Mouse (Mus musculus) limb, embryonic 11.5 days (tissue): ENCODE data around the gene Hist1h2an. TPM values are rescaled to one million over a fixed set of nuclear protein-coding genes. Genes with fewer than 3 reads are reported as not detected.
A peak's percentile ranks its signal among the peaks of the same experiment; 100 is the strongest.
"Not testable (repeated sequence)": the region's sequence is repeated elsewhere in the genome, so short reads cannot be mapped to it uniquely, and the experiment has no call there.

ENCODE experiments used
- ATAC-seq: fragments of 200-750 bp; cut with Nextera tagmentation; 2 replicates; pipeline ENCODE4 v1.8.0; 2017; ENCODE audit warnings: low read depth; ENCODE audit not compliant: insufficient number of reproducible peaks, low FRiP score, low TSS enrichment
- DNase-seq: peaks from one replicate; pipeline ENCODE4 v3.0.0-alpha.2; 2015; ENCODE audit warnings: low spot score
- H3K27ac ChIP-seq: fragments of 300-500 bp; sonication (generic); replicated peaks from 2 replicates; pipeline ENCODE4 v1.5.1; 2014; ENCODE audit warnings: low read depth, mild to moderate bottlenecking, low read length
- H3K27me3 ChIP-seq: fragments of 300-500 bp; sonication (generic); 2 replicates; pipeline ENCODE4 v1.6.1; 2014; ENCODE audit warnings: mild to moderate bottlenecking, low read length, mixed read lengths; ENCODE audit not compliant: control insufficient read depth, insufficient read depth
- H3K36me3 ChIP-seq: fragments of 300-500 bp; sonication (generic); 2 replicates; pipeline ENCODE4 v1.6.1; 2014; ENCODE audit warnings: mild to moderate bottlenecking, low read length, moderate library complexity, mixed read lengths; ENCODE audit not compliant: control insufficient read depth, insufficient read depth
- H3K4me1 ChIP-seq: fragments of 300-500 bp; sonication (generic); 2 replicates; pipeline ENCODE4 v1.6.1; 2014; ENCODE audit warnings: low read length, mixed read lengths; ENCODE audit not compliant: control insufficient read depth, insufficient read depth
- H3K4me2 ChIP-seq: fragments of 300-500 bp; sonication (generic); 2 replicates; pipeline ENCODE4 v1.6.1; 2014; ENCODE audit warnings: low read depth, mild to moderate bottlenecking, moderate library complexity; ENCODE audit not compliant: severe bottlenecking
- H3K4me3 ChIP-seq: fragments of 300-500 bp; sonication (generic); 2 replicates; pipeline ENCODE4 v1.5.1; 2014; ENCODE audit warnings: low read depth, low read length
- H3K9ac ChIP-seq: fragments of 300-500 bp; sonication (generic); 2 replicates; pipeline ENCODE4 v1.6.1; 2014; ENCODE audit warnings: mild to moderate bottlenecking, low read length
- H3K9me3 ChIP-seq: fragments of 300-500 bp; sonication (generic); 2 replicates; pipeline ENCODE4 v1.6.1; 2016; ENCODE audit warnings: low read length; ENCODE audit not compliant: control insufficient read depth
- WGBS: fragments of 180-500 bp; shearing (Covaris S2); extraction: QIAGEN DNeasy Blood & Tissue Kit; methylation state at CpG from one replicate; pipeline ENCODE4 v1.1.7; 2014; 5-methylcytosine and 5-hydroxymethylcytosine counted together
- microRNA-seq: library from miRNA; unstranded; fragments of <30 nt; microRNA quantifications from one replicate; pipeline ENCODE4, GENCODE M21; 2016
- polyA plus RNA-seq: library from polyadenylated mRNA; unstranded; fragments of >200 nt; fragmentation: Nextera tagmentation; extraction: Ambion mirVana; gene quantifications from 2 replicates; pipeline ENCODE4 v1.2.1, GENCODE M21; 2014

Hist1h2an gene
- polyA plus RNA-seq, 1 experiment from 2014 or later, result 7.5 TPM

DNA sequence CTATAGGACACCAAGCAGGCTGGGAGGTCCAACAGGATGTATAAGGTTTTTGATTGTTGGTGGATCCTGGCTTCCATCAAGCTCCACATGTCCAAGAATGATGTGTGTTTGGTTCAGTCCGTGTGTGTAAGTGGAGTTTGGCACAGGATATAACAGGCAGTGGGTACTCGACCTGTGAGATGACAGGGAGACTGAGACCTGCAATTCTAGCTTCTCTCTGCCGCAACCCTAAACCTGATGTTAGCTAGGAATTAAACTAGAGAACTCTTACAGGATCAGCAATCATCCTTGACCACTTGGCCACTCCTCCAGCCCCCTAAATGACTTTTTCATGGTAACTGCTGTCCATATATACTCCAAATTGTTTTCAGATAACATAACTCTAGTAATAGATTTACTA, 34.7 kb downstream of the Hist1h2an start:
- Histone ChIP-seq H3K4me3 (no peak overlapping the region), H3K27me3 (no peaks in the 10 kb centered on the region), H3K9ac (no peak overlapping the region), H3K9me3 (no peaks in the 10 kb centered on the region), H3K4me2 (peak overlapping the region; percentile 55; the same call in 1 of the 2 replicates), H3K27ac (peak overlapping the region; percentile 92), H3K36me3 (no peaks in the 10 kb centered on the region), H3K4me1 (no peaks in the 10 kb centered on the region)
- WGBS, result 45% methylated on average over 3 of the region's 3 CpGs
- DNase-seq (peak; percentile 55), ATAC-seq (no peak)

DNA sequence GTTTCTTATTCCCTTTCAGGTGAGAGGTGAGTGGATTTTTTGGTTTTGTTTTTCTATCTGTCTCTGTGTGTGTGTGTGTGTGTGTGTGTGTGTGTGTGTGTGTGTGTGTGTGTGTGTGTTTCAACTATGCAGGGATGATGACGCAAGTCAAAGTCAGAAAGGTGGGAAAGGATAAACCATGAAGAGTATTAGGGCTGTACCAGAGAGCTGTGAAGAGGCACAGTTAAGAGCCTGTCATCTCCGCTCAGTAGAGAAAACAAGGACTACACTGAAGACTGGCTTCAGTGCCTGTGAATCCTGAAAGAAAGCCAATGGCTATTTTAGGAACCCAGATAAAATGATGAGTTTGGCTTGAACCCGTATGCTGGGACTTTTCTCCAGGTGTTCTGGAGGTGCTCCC, 35.2 kb downstream of the Hist1h2an start:
- 89% methylated on average over 3 of the region's 3 CpGs for WGBS
- Histone ChIP-seq H3K4me1 (no peaks in the 10 kb centered on the region), H3K4me2 (no peak overlapping the region)

GRCm38 (mm10) chr13:21751417-21751816, 35.6 kb downstream of the Hist1h2an start:
- Histone ChIP-seq H3K27me3 (no peaks in the 10 kb centered on the region), H3K4me1 (no peaks in the 10 kb centered on the region), H3K9me3 (no peaks in the 10 kb centered on the region), H3K4me3 (no peak overlapping the region), H3K36me3 (no peaks in the 10 kb centered on the region), H3K9ac (no peak overlapping the region), H3K4me2 (no peak overlapping the region), H3K27ac (peak overlapping the region; percentile 53)
- DNase-seq (no peak), ATAC-seq (no peak)

More for the DNA sequence above, 35.2 kb downstream of the Hist1h2an start:
- no peak for ATAC-seq
- Histone ChIP-seq H3K27me3 (no peaks in the 10 kb centered on the region), H3K4me3 (no peak overlapping the region), H3K9me3 (no peaks in the 10 kb centered on the region), H3K27ac (peak overlapping the region; percentile 92; the same call in 1 of the 2 replicates), H3K9ac (no peak overlapping the region), H3K36me3 (no peaks in the 10 kb centered on the region)
- peak; percentile 23 for DNase-seq

DNA sequence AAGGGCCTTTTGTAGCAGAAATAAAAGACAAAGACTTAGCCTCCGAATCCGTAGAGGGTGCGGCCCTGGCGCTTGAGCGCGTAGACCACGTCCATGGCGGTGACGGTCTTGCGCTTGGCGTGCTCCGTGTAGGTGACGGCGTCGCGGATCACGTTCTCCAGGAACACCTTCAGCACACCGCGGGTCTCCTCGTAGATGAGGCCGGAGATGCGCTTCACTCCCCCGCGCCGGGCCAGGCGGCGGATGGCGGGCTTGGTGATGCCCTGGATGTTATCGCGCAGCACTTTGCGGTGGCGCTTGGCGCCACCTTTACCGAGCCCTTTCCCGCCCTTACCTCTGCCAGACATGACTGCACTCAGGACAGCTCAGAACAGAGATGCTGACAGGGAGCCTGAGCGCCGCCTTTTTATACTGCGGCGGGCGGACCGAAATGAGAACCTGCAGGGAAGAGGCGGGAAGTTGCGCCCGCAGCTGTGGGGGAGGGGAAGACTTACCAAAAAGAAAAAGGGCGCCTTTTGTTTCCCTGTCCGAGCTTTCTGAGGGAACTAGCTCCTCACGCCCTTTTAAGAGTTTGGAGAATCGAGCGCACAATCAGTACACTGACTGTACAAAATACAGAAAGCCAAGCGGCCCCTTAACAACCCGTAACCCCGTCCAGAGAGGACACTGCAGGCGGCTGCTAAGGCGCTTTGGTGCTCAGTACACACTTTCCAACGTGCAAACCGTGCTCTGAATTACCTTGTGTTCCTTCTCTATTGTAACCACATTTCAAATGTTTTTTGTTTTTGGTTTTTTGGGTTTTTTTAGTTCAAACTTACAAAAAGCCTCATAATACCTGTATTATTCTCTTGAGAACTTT, 36.6 kb downstream of the Hist1h2an start, which contains the start of gene Hist1h4k:
Gene Hist1h4k (minus strand): TSS at position 347 of the 859 bp plus-strand sequence.
- not testable (repeated sequence) for H3K27me3 ChIP-seq, H3K4me1 ChIP-seq, H3K9me3 ChIP-seq, H3K36me3 ChIP-seq
- Histone ChIP-seq H3K27ac (peak within 1 kb of the TSS; percentile 98), H3K4me3 (peak within 1 kb of the TSS; percentile 56), H3K4me2 (peak within 1 kb of the TSS; percentile 83), H3K9ac (peak within 1 kb of the TSS; percentile 76)
- DNase-seq (peak; percentile 99), ATAC-seq (peak; percentile 88)
- under 1% methylated on average over 41 of the region's 56 CpGs for WGBS

GRCm38 (mm10) chr13:21749387-21750158, 37.4 kb downstream of the Hist1h2an start:
- Histone ChIP-seq H3K4me1 (no peaks in the 10 kb centered on the region), H3K4me3 (peak overlapping the region; percentile 56), H3K9ac (peak overlapping the region; percentile 76), H3K27me3 (no peaks in the 10 kb centered on the region), H3K4me2 (peak overlapping the region; percentile 83), H3K36me3 (no peaks in the 10 kb centered on the region), H3K9me3 (no peaks in the 10 kb centered on the region), H3K27ac (peak overlapping the region; percentile 98)
- DNase-seq, result peak; percentile 67
- no peak for ATAC-seq
- 5% methylated on average over 5 of the region's 5 CpGs for WGBS

GRCm38 (mm10) chr13:21745006-21745405, 42.0 kb downstream of the Hist1h2an start:
- Histone ChIP-seq H3K4me1 (no peaks in the 10 kb centered on the region), H3K9me3 (no peaks in the 10 kb centered on the region), H3K4me3 (no peak overlapping the region), H3K9ac (no peak overlapping the region), H3K27me3 (no peaks in the 10 kb centered on the region), H3K4me2 (no peak overlapping the region), H3K27ac (no peak overlapping the region), H3K36me3 (no peaks in the 10 kb centered on the region)
- WGBS, result 87% methylated on average over 1 of the region's 1 CpGs
- DNase-seq (no peak), ATAC-seq (no peak)

Small RNA genes within 50 kb of the gene (microRNA-seq; reads per million reads assigned to microRNA genes)
- gene Gm19658 (not detected), gene Gm44346 (not detected), gene Gm44454 (not detected), gene Gm44466 (not detected)

Other genes with a start within 250 kb of the Hist1h2an start
- 0.09 and 0.21 TPM in 2 replicates for gene Olfr1366, start 244.4 kb downstream of the Hist1h2an start, polyA plus RNA-seq
- gene Olfr1535, start 227.3 kb downstream of the Hist1h2an start, polyA plus RNA-seq, result 0.05 TPM in 1 of 2 replicates, not detected in the other
- not detected in 2 replicates for gene Olfr1364, start 205.5 kb downstream of the Hist1h2an start, polyA plus RNA-seq
- gene Olfr1362, start 173.2 kb downstream of the Hist1h2an start, polyA plus RNA-seq, result not detected in 2 replicates
- not detected in 2 replicates for gene Olfr11, start 144.7 kb downstream of the Hist1h2an start, polyA plus RNA-seq
- gene Olfr1361, start 123.8 kb downstream of the Hist1h2an start, polyA plus RNA-seq, result not detected in 2 replicates
- not detected in 2 replicates for gene Olfr1360, start 109.8 kb downstream of the Hist1h2an start, polyA plus RNA-seq
- gene Olfr1359, start 89.1 kb downstream of the Hist1h2an start, polyA plus RNA-seq, result not detected in 2 replicates
- 2.2 and 2.9 TPM in 2 replicates for gene Hist1h2bl, start 71.1 kb downstream of the Hist1h2an start, polyA plus RNA-seq
- gene Hist1h2ai, start 70.8 kb downstream of the Hist1h2an start, polyA plus RNA-seq, result 16.9 and 20.4 TPM in 2 replicates
- gene Hist1h3h, start 69.6 kb downstream of the Hist1h2an start, polyA plus RNA-seq, result 13.2 and 15.5 TPM in 2 replicates
- 7.6 and 9.2 TPM in 2 replicates for gene Hist1h2bm, start 65.2 kb downstream of the Hist1h2an start, polyA plus RNA-seq
- gene Hist1h4j, start 52.2 kb downstream of the Hist1h2an start, polyA plus RNA-seq, result 1.1 and 1.7 TPM in 2 replicates
- gene Hist1h4k, start 36.7 kb downstream of the Hist1h2an start, polyA plus RNA-seq, result 3.4 and 7.1 TPM in 2 replicates
- gene Hist1h2ak, start 33.4 kb downstream of the Hist1h2an start, polyA plus RNA-seq, result 6.1 and 9.4 TPM in 2 replicates
- gene Hist1h2bn, start 33.1 kb downstream of the Hist1h2an start, polyA plus RNA-seq, result 1.8 and 2.6 TPM in 2 replicates
- gene Hist1h1b, start 6.6 kb downstream of the Hist1h2an start, polyA plus RNA-seq, result 20.0 and 21.2 TPM in 2 replicates
- gene Hist1h3i, start 3.8 kb downstream of the Hist1h2an start, polyA plus RNA-seq, result 294 and 298 TPM in 2 replicates
- gene Hist1h2bp, start 243 bp upstream of the Hist1h2an start, polyA plus RNA-seq, result 1.7 and 4.9 TPM in 2 replicates
- gene Hist1h2bq, start 23.0 kb upstream of the Hist1h2an start, polyA plus RNA-seq, result 21.3 and 25.2 TPM in 2 replicates
- gene Hist1h2ao, start 23.2 kb upstream of the Hist1h2an start, polyA plus RNA-seq, result 2.5 and 3.6 TPM in 2 replicates
- not detected in 2 replicates for gene Hist1h4m, start 24.5 kb upstream of the Hist1h2an start, polyA plus RNA-seq
- 11.8 and 15.0 TPM in 2 replicates for gene Hist1h4n, start 45.0 kb upstream of the Hist1h2an start, polyA plus RNA-seq
- 6,460 and 6,662 TPM in 2 replicates for gene Hist1h2ap, start 46.3 kb upstream of the Hist1h2an start, polyA plus RNA-seq
- gene Hist1h2br, start 46.5 kb upstream of the Hist1h2an start, polyA plus RNA-seq, result 21.5 and 24.2 TPM in 2 replicates
- 26.9 and 28.8 TPM in 2 replicates for gene Zfp184, start 157.9 kb upstream of the Hist1h2an start, polyA plus RNA-seq
- gene Pom121l2, start 194.0 kb upstream of the Hist1h2an start, polyA plus RNA-seq, result 0.31 and 0.38 TPM in 2 replicates
- 0.20 and 0.21 TPM in 2 replicates for gene Prss16, start 222.5 kb upstream of the Hist1h2an start, polyA plus RNA-seq
- gene Hist1h2ah, start 248.3 kb upstream of the Hist1h2an start, polyA plus RNA-seq, result 5.5 and 22.0 TPM in 2 replicates
- gene Hist1h2bk, start 248.7 kb upstream of the Hist1h2an start, polyA plus RNA-seq, result 13.8 and 14.0 TPM in 2 replicates